ENCODE assay signal across 8 mouse cellular contexts in genomic region chr9:7829531-7830528, GRCm38 (mm10). TPM values are rescaled to one million over a fixed set of nuclear protein-coding genes. Genes with fewer than 3 reads are reported as not detected.
DNase-seq lines count a peak whose midpoint lies in the region; ATAC-seq and TF ChIP-seq lines count a peak whose summit lies in the region.
"Had no signal": no experiment of that assay in that cellular context is flagged by ENCODE, and none has a peak within 500 bp of the region (broad histone marks: within the 10 kb centered on the region; RNA-seq: fewer than 3 reads in every experiment).

No protein-coding gene starts in this region.

- no peaks in the 10 kb centered on the region for H3K9me3 ChIP-seq in midbrain, embryonic 12.5 days
- H3K9me3 ChIP-seq in midbrain, postnatal 0 days (ENCODE audit: low read length) = no peaks in the 10 kb centered on the region
- no peaks in the 10 kb centered on the region for H3K9me3 ChIP-seq in neural tube, embryonic 13.5 days

- no peak overlapping the region for H3K27ac ChIP-seq in midbrain, embryonic 12.5 days (replicated peaks)
- no peak overlapping the region for H3K27ac ChIP-seq in midbrain, postnatal 0 days (ENCODE audit: low read depth, low read length)
- H3K27ac ChIP-seq in neural tube, embryonic 13.5 days (replicated peaks) = no peak overlapping the region

- no peak overlapping the region for H3K4me3 ChIP-seq in midbrain, embryonic 12.5 days
- no peak overlapping the region for H3K4me3 ChIP-seq in midbrain, postnatal 0 days (ENCODE audit: low read depth, low read length)
- no peak overlapping the region for H3K4me3 ChIP-seq in neural tube, embryonic 13.5 days

- no peak for TF ChIP-seq CTCF in midbrain, postnatal 0 days (IDR thresholded peaks at IDR 0.05)

- DNase-seq in midbrain, postnatal 0 days (ENCODE audit: low spot score) = no peak
- peak; percentile 16 for DNase-seq in heart, postnatal 4 days
- DNase-seq in adrenal gland, postnatal 10 days = no peak
- no peak for DNase-seq in cerebellum, postnatal 10 days
- DNase-seq: kidney, postnatal 25 days had no signal

- 83% methylated on average over 9 of the region's 9 CpGs for whole genome bisulfite sequencing in midbrain, embryonic 12.5 days
- 78% methylated on average over 9 of the region's 9 CpGs for WGBS in midbrain, postnatal 0 days
- WGBS in neural tube, embryonic 13.5 days = 83% methylated on average over 9 of the region's 9 CpGs

- peak overlapping the region; percentile 13; the same call in 1 of the 2 replicates for H3K4me2 ChIP-seq in midbrain, embryonic 12.5 days (replicated peaks)
- no peak overlapping the region for H3K4me2 ChIP-seq in midbrain, postnatal 0 days (ENCODE audit: low read depth, low read length, poor library complexity, severe bottlenecking)
- peak overlapping the region; percentile 42 for H3K4me2 ChIP-seq in neural tube, embryonic 13.5 days

- no peaks in the 10 kb centered on the region for H3K27me3 ChIP-seq in midbrain, embryonic 12.5 days
- no peaks in the 10 kb centered on the region for H3K27me3 ChIP-seq in midbrain, postnatal 0 days (ENCODE audit: insufficient read depth, low read length)
- no peaks in the 10 kb centered on the region for H3K27me3 ChIP-seq in neural tube, embryonic 13.5 days

- H3K9ac ChIP-seq in midbrain, embryonic 12.5 days (replicated peaks) = no peak overlapping the region
- H3K9ac ChIP-seq in midbrain, postnatal 0 days (replicated peaks; ENCODE audit: low read length, poor library complexity, severe bottlenecking) = no peak overlapping the region
- H3K9ac ChIP-seq in neural tube, embryonic 13.5 days = no peak overlapping the region

- H3K4me1 ChIP-seq in midbrain, embryonic 12.5 days = peaks cover 16% of the 10 kb centered on the region
- H3K4me1 ChIP-seq in midbrain, postnatal 0 days (ENCODE audit: insufficient read depth, low read length) = no peaks in the 10 kb centered on the region
- peaks cover 60% of the 10 kb centered on the region for H3K4me1 ChIP-seq in neural tube, embryonic 13.5 days (replicated peaks)

- no peak for ATAC-seq in midbrain, embryonic 12.5 days (ENCODE audit: low FRiP score, low read depth)
- no peak for ATAC-seq in midbrain, postnatal 0 days (ENCODE audit: low FRiP score)
- ATAC-seq in common myeloid progenitor, adult 5-6 weeks (replicated peaks; ENCODE audit: low read depth, poor library complexity, severe bottlenecking) = peak; percentile 80
- peak; percentile 27; the same call in 1 of the 2 replicates for ATAC-seq in neural tube, embryonic 13.5 days (ENCODE audit: low read depth)

- peaks cover 21% of the 10 kb centered on the region for H3K36me3 ChIP-seq in midbrain, embryonic 12.5 days
- no peaks in the 10 kb centered on the region for H3K36me3 ChIP-seq in midbrain, postnatal 0 days (ENCODE audit: insufficient read depth, low read length)
- peaks cover 32% of the 10 kb centered on the region for H3K36me3 ChIP-seq in neural tube, embryonic 13.5 days

RNA-seq across cellular contexts. Expression of gene Birc2, which starts 7.0 kb away (rescaled TPM):
- 42.8 and 46.6 TPM in 2 replicates for polyA plus RNA-seq in midbrain, embryonic 12.5 days (2016; fragmentation: Nextera tagmentation; extraction: Ambion mirVana)
- 37.7 and 40.9 TPM in 2 replicates for total RNA-seq in midbrain, postnatal 0 days (2014; rRNA removed)
- 27.6 and 28.0 TPM in 2 replicates for polyA plus RNA-seq in midbrain, postnatal 0 days (2015; fragmentation: Nextera tagmentation; extraction: Ambion mirVana)
- total RNA-seq in common myeloid progenitor, adult 5-6 weeks (2017) = 66.5 and 67.1 TPM in 2 replicates
- total RNA-seq in heart, postnatal 4 days (2021) = 10 to 100 TPM; 20.8 to 23.5 TPM
- polyA plus RNA-seq in neural tube, embryonic 13.5 days (2015; fragmentation: Nextera tagmentation; extraction: Ambion mirVana) = 38.6 and 44.4 TPM in 2 replicates
- 10 to 100 TPM; 39.4 to 46.3 TPM for total RNA-seq in adrenal gland, postnatal 10 days (2021)

RNA-seq across cellular contexts. Expression of gene Birc3, which starts 43.2 kb away (rescaled TPM):
- 3.1 and 3.5 TPM in 2 replicates for polyA plus RNA-seq in midbrain, embryonic 12.5 days (2016; fragmentation: Nextera tagmentation; extraction: Ambion mirVana)
- total RNA-seq in midbrain, postnatal 0 days (2014; rRNA removed) = 2.3 and 2.6 TPM in 2 replicates
- 0.99 and 1.5 TPM in 2 replicates for polyA plus RNA-seq in midbrain, postnatal 0 days (2015; fragmentation: Nextera tagmentation; extraction: Ambion mirVana)
- total RNA-seq in common myeloid progenitor, adult 5-6 weeks (2017) = 46.1 and 52.9 TPM in 2 replicates
- total RNA-seq in heart, postnatal 4 days (2021) = 1 to 10 TPM; 7.0 to 8.8 TPM
- polyA plus RNA-seq in neural tube, embryonic 13.5 days (2015; fragmentation: Nextera tagmentation; extraction: Ambion mirVana) = 2.3 and 3.1 TPM in 2 replicates
- total RNA-seq in adrenal gland, postnatal 10 days (2021) = 10 to 100 TPM; 22.2 to 22.7 TPM

Comparison
In these comparisons a context has a peak if more than half of its experiments do, and no peak if none do; other contexts are left out.
1. ATAC-seq: peak in common myeloid progenitor, adult 5-6 weeks (single experiment) and neural tube, embryonic 13.5 days (single experiment); none in midbrain, embryonic 12.5 days (single experiment) and midbrain, postnatal 0 days (single experiment).